Mouse (Mus musculus) kidney, adult 18-20 months (tissue): Measurements from ENCODE around the gene Hipk4.
"Not testable (repeated sequence)": the region's sequence is repeated elsewhere in the genome, so short reads cannot be mapped to it uniquely, and the experiment has no call there.

ENCODE experiments used
- DNase-seq: peaks from one replicate; pipeline ENCODE4 v3.0.0; 2021

Gene Hipk4

DNA sequence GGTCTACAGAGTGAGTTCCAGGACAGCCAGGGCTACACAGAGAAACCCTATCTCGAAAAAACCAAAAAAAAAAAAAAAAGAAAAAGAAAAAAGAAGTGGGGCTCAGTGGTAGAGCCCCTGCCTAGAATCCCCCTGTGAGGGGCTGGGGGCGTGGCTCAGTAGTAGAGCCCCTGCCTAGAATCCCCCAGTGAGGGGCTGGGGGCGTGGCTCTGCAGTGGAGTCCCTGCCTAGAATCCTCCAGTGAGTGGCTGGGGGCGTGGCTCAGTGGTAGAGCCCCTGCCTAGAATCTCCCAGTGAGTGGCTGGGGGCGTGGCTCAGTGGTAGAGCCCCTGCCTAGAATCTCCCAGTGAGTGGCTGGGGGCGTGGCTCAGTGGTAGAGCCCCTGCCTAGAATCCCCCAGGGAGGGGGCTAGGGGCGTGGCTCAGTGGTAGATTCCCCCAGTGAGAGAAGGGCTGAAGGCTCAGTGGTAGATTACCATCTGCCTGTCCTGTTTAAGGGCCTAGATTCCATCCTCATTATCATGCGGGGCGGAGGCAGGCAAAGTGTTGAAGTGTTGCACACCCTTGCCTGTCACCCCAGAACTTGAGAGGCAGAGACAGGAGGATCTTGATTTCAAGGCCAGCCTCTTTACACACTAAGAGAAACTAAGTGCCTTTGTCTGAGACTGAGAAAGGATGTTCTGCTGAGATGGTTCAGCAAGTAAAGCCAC lies 28.3 kb upstream of the Hipk4 start:
- DNase-seq: not testable (repeated sequence)

GRCm38 (mm10) chr7:27499036-27499435 lies 24.0 kb upstream of the Hipk4 start, which contains the start of gene Prx:
TSS of gene Prx (plus strand) at chr7:27499324.
- no peak for DNase-seq

DNA sequence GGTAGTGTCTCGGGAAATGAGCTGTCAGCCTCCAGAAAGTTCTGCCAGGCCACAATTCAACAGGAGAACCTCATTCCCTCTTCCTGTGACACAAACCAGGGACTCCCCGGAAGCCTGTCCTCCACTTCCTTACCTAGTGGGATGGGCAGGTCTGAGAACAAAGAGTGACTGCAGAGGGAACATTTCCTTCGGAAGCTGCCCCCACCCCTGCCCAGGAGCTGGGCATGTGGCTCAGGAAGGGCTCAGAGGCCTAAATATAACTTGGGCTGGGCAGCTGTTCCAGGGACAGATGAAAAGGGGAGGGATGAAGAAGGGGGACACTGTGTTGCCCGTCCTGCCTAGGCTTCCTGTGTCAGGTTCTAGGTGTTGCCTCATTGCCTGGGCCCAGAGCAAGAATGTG lies 21.4 kb upstream of the Hipk4 start:
- DNase-seq: peak; percentile 33

GRCm38 (mm10) chr7:27506765-27507370 lies 16.2 kb upstream of the Hipk4 start:
- DNase-seq: no peak

DNA sequence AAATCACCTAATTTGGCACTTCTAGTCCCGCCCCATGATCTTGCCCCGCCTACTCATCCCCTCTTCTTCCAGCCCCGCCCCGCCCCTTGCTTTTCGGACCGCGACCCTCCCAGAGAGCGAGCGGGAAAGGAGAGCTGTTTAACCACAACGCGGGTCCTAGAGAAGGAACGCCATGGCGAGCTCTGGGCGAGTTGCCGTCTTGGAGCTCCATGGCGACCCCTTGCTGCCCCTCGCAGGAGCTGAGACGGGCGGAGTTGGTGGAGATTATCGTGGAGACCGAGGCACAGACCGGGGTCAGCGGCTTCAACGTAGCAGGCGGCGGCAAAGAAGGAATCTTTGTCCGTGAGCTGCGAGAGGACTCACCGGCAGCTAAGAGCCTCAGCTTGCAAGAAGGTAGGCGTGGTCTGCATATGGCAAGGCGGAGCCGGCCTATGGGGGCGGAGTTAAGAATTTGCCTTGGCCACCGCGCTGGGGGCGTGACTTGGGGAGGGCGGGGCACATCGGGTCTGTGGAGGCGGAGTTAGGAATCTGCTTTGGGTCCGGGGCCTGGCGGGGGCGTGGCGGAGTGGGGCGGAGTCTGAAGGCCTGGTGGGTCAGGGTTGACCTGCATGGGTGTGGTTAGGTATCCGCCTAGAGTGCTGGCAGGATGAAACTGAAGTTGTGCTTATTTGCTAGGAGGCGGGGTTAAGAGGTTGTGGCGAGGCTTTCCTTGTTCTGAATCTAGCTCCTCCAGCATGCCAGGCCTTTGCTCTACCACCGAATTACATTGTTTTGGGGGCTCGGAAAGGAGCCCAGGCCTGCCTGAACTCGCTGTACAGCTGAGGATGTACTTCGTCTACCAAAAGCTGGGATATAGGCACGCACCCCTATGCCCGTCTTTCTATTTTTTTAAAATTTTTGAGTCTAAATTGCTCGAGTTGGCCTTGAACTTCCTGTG lies 15.1 kb upstream of the Hipk4 start:
- DNase-seq: peak; percentile 100

- DNase-seq: peak; percentile 52
These were observed 14.4 kb upstream of the Hipk4 start for GRCm38 (mm10) chr7:27508648-27509005.

DNA sequence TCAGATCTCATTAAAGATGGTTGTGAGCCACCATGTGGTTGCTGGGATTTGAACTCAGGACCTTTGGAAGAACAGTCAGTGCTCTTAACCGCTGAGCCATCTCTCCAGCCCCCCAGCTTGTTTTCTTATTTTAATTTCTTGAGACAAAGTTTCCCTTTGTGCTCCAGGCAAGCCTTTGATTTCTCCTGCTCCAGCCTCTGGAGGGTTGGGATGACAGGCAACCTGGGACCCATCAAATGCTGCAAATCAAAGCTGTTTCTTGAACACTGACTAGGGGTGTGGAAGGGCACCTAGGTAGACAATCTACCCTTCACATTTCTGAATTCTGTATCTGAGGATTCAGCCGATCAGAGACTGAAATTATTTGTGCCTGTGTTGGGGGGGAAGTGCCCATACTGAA lies 12.3 kb upstream of the Hipk4 start:
- no peak for DNase-seq

- DNase-seq: no peak
These were observed 8.1 kb upstream of the Hipk4 start for GRCm38 (mm10) chr7:27514961-27515360.

- DNase-seq: no peak
These were observed 4.8 kb upstream of the Hipk4 start for GRCm38 (mm10) chr7:27518314-27518713.

DNA sequence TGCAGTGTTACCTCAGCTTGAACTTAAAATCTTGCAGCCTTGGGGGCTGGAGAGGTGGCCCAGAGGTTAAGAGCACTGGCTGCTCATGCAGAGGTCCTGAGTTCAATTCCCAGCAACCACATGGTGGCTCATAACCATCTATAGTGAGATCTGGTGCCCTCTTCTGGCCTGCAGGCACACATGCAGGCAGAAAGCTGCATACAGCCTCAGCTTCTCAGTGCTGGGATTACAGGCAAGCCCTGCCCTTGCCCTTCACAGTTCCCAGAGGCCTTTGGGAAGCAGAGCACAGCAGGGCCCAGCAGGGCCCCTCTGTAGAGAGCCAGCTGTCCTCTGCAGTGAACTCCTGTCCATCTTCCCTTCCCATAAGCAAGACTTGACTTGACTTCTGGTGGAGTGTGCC lies 3.0 kb upstream of the Hipk4 start:
- no peak for DNase-seq

DNA sequence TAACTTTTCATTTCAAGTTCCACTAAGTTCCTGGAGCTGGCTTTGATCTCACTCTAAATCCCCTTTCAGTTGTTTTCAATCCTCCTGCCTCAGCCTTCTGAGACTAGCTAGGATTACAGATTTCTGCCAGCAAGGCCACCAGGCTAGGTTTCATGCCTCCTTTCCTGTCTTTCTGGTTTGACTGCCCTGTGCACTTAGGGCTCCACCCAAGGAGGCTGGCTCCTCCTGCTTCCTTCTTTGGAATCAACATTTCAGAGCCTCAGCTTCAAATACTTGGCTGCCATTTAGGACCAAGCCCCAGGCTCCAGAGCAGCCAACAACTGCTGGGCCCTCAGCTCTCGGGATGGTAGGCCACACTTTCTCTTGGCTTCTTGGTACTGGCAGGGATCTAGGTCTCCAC lies 2.5 kb upstream of the Hipk4 start:
- no peak for DNase-seq

- no peak for DNase-seq
These were observed 738 bp downstream of the Hipk4 start for GRCm38 (mm10) chr7:27523805-27524204.

DNA sequence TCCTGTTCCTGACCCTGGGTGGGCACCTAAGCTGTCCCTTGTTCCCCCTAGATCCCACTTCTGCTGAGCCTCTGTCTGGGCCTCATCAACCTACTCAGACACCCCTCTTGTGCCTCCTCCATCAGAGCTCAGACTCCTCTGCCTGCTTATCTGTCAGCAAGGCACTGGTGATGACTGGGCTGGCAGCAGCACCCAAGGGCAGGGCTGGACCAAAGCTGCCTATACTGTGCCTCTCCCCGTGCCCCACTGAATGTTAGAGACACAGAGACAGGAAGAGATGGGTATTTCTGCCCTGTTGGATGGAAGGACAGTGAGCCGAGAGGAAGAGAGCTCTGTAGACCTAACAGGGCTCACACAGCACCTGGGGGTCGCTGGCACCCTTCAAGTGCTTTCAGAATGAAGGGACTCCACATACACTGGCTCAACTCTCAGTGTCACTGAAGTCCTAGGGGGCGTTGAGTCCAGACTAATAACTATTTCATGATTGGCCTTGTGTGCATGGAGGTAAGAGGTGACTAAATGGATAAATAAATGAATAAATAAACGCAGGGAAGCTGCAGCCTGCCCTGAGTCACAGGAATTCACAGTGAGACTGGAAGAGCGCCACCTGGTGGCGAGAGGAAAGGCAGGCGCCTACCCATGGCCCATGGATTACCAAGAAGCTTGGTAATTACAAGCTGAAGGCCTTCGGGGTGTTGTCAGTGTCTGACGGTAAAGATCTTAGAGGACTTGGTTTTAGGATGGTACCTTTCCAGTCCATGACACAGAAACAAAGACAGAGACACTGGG lies 3.2 kb downstream of the Hipk4 start:
- peak; percentile 79 for DNase-seq

DNA sequence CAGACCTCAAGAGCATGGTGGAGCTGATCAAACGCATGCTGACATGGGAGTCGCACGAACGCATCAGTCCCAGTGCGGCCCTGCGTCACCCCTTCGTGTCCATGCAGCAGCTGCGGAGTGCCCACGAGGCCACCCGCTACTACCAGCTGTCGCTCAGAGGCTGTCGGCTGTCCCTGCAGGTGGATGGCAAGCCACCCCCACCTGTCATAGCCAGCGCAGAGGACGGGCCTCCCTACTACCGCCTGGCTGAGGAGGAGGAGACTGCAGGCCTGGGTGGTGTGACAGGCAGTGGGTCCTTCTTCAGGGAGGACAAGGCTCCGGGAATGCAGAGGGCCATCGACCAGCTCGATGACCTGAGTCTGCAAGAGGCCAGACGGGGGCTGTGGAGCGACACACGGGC lies 6.0 kb downstream of the Hipk4 start:
- no peak for DNase-seq

DNA sequence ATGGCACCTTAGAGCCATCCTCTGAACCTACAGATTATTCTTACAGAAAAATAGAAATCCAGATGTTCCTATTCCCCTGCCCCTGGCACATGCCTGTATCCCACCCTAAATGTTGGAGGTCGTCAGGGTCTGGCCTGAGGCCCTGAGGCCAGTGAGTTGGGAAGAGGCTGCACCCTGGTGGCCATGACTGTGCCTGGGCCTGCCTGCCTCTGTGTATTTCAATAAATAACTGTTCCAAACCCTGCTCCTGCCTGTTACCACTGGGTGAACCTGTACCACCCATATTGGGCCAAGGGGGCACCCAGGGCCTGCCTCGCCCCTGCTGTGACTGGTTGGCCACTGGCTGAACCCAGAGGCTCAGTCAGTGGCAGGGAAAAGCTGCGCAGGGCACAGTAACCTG lies 7.9 kb downstream of the Hipk4 start:
- no peak for DNase-seq

DNA sequence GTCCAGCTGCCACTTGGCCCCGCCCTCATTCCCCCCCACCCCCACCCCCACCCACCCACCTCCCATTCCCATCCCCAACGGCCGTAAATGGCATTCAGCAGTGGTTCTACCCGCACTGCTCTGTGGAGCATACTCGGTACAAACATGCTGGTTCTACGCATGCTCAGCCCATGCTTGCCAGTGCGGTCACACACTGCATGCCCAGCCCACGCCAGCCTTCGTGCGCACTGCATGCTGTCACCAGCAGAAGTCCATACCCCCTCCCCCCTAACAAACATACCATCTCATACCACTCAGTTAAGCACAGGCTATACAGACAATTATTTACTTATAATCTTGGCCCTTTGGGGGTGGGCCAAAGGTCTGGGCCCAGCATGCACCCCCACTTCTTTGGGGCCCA lies 8.6 kb downstream of the Hipk4 start:
- no peak for DNase-seq

DNA sequence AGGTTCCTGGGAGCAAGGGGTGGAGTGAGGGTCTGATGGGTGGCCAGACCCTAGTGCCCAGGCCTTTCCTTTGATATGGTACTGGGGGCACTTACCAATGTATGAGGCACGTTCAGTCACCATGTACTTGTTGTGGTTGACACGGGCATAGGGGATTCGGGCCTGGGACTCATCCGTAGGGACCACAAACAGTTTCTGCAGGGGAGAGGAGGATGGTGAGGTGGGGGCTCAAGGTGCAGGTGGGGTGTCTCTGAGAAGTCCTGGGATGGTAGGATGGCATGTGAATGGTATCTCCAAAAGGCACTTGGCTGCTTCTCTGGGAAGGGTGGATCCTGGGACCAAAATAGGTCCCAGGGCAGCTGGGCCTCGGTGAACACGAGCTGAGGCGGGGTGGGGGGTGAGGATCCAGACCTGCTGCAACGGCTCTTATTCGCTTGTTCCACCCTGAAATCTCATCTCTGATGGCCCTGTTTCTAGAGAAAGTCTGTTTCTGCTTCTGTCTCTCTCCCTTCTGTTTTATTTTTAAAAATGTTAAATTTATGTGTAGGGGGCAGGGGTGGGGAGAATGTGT lies 9.5 kb downstream of the Hipk4 start:
- no peak for DNase-seq

DNA sequence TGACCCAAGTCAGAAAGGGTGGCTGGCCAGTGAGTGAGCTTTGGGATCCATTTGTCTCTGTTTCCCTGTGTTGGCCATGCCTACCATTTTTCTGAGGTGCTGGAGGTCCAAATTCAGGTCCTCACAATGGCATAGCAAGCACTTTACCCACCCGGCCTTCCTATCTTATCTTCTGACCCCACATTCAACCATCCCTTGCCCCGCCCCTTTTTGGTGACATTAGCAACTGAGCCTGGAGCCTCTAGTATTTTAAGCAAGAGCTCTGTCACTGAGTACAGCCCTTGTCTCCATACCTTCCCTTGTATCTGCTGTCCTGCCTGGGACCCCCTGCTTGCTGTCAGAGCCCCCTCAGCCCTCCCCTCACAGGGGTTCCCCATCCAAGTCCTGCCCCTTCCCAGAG lies 12.3 kb downstream of the Hipk4 start:
- DNase-seq: no peak

GRCm38 (mm10) chr7:27536618-27537017 lies 13.6 kb downstream of the Hipk4 start:
- DNase-seq: no peak

DNA sequence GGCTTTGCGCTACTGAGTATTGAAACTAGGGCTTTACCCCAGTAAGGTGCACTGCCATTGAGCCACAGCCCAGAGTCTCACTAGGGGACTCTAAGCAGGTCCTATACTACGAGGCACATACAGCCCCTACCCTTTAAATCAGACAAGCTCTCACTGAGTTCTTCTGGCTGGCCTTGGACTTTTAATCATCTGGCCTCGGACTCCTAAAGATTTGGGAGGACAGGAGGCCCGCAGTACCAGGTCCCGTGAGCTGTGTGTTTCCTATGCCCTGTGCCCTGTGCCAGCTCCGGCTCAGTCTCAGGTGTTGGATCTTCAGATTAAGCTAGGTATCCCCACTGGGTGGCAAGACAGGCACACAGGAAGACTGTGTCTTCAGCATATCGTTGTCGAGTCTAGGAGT lies 14.9 kb downstream of the Hipk4 start:
- no peak for DNase-seq

DNA sequence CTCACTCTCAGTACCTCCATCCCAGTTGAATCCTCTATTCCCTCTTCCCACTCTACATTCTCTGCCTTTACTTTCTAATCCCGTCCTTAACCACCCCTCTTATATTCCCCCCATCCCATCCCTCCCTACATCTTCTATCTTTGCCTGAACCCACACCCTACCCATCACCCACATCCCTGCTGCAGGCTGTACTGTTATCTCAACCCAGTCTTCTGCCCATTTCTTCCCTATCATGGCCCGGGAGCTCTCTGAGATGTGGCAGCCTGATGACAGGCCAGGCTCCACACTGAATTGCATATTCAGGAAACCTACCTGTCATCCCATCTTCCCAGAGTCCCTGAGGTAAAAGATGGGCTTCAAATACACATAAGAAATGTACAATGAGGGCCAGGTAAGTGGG lies 15.7 kb downstream of the Hipk4 start:
- no peak for DNase-seq

DNA sequence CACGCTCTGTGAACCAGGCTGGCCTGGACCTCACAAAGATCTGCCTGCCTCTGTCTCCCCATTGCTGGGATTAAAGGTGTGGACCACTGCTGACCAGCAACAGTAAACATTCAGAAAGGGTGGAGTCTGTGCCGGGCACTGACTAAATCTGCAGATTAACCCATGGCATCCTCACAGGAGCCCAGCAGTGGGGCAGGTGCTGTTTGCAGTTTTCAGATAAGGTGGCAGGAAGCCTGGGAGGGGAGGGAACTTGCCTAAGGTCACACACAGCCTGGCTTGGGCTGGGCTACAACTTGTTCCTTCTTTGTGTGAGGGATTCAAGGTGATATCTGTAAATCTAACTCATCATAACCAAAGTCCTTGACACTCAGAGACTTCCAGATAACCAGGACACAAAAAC lies 17.5 kb downstream of the Hipk4 start:
- no peak for DNase-seq

DNA sequence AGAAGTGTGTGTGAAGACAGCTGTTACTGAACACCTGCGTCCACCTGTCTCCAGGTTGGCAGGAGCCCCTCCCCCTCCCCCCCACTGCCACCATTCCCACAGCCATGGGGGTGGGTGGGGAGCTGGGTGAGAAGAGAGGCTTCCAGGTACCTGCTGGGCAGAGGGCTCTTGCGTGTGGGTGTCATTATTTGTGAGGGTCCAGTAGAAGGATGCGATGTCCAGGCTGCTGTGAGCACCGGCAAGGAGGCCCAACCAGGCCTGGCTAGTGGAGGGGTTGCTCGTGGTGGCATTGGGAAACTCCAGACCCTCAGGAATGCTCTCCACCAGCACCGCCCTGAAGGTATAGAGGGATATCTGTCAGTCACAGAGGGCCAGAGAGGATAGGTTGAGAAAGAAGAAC lies 17.9 kb downstream of the Hipk4 start:
- no peak for DNase-seq
